Mouse (Mus musculus) heart, embryonic 11.5 days (tissue): ENCODE results near the gene Aip. TPM values are rescaled to one million over a fixed set of nuclear protein-coding genes. Genes with fewer than 3 reads are reported as not detected.
A peak's percentile ranks its signal among the peaks of the same experiment; 100 is the strongest.

ENCODE experiments used
- ATAC-seq: fragments of 200-750 bp; cut with Nextera tagmentation; replicated peaks from 2 replicates; pipeline ENCODE4 v1.8.0; 2017; ENCODE audit warnings: moderate library complexity; ENCODE audit not compliant: insufficient number of reproducible peaks, low FRiP score, low TSS enrichment
- H3K27ac ChIP-seq: fragments of 300-500 bp; sonication (generic); 2 replicates; pipeline ENCODE4 v1.5.1; 2014; ENCODE audit warnings: mild to moderate bottlenecking, low read depth, low read length
- H3K27me3 ChIP-seq: fragments of 300-500 bp; sonication (generic); 2 replicates; pipeline ENCODE4 v1.6.1; 2014; ENCODE audit warnings: mild to moderate bottlenecking, low read length, mixed read lengths; ENCODE audit not compliant: control insufficient read depth, insufficient read depth
- H3K36me3 ChIP-seq: fragments of 300-500 bp; sonication (generic); 2 replicates; pipeline ENCODE4 v1.6.1; 2014; ENCODE audit warnings: mild to moderate bottlenecking, low read length, moderate library complexity, mixed read lengths; ENCODE audit not compliant: control insufficient read depth, insufficient read depth
- H3K4me1 ChIP-seq: fragments of 300-500 bp; sonication (generic); 2 replicates; pipeline ENCODE4 v1.6.1; 2014; ENCODE audit warnings: low read length; ENCODE audit not compliant: control insufficient read depth, insufficient read depth
- H3K4me2 ChIP-seq: fragments of 300-500 bp; sonication (generic); 2 replicates; pipeline ENCODE4 v1.6.1; 2014; ENCODE audit warnings: mild to moderate bottlenecking, moderate library complexity
- H3K4me3 ChIP-seq: fragments of 300-500 bp; sonication (generic); 2 replicates; pipeline ENCODE4 v1.5.1; 2014; ENCODE audit warnings: low read depth, low read length
- H3K9ac ChIP-seq: fragments of 300-500 bp; sonication (generic); 2 replicates; pipeline ENCODE4 v1.6.1; 2014; ENCODE audit warnings: mild to moderate bottlenecking, low read depth, low read length, moderate library complexity
- H3K9me3 ChIP-seq: fragments of 300-500 bp; sonication (generic); replicated peaks from 2 replicates; pipeline ENCODE4 v1.6.1; 2016; ENCODE audit warnings: low read length; ENCODE audit not compliant: control insufficient read depth
- WGBS: fragments of 180-500 bp; shearing (Covaris S2); extraction: QIAGEN DNeasy Blood & Tissue Kit; methylation state at CpG from one replicate; pipeline ENCODE4 v1.1.7; 2014; ENCODE audit not compliant: insufficient replicate concordance; 5-methylcytosine and 5-hydroxymethylcytosine counted together
- polyA plus RNA-seq: library from polyadenylated mRNA; unstranded; fragments of >200 nt; fragmentation: Nextera tagmentation; extraction: Ambion mirVana; gene quantifications from 2 replicates; pipeline ENCODE4 v1.2.1, GENCODE M21; 2014

Gene Aip
- polyA plus RNA-seq, 1 experiment from 2014 or later: 91.4 TPM

GRCm38 (mm10) chr19:4103792-4104191 is 21.9 kb downstream of the Aip start:
- no peak overlapping the region for H3K9ac ChIP-seq
- ATAC-seq: no peak

GRCm38 (mm10) chr19:4103294-4103693 is 22.4 kb downstream of the Aip start:
- ATAC-seq: no peak

More at GRCm38 (mm10) chr19:4103792-4104191, 21.9 kb downstream of the Aip start:
- Histone ChIP-seq H3K9me3 (no peaks in the 10 kb centered on the region), H3K4me1 (peaks cover 15% of the 10 kb centered on the region), H3K27ac (no peak overlapping the region), H3K4me2 (no peak overlapping the region), H3K27me3 (peaks cover 34% of the 10 kb centered on the region), H3K36me3 (no peaks in the 10 kb centered on the region), H3K4me3 (no peak overlapping the region)
- 44% methylated on average over 3 of the region's 3 CpGs for WGBS

GRCm38 (mm10) chr19:4102626-4103025 is 23.0 kb downstream of the Aip start:
- H3K4me1 ChIP-seq: peaks cover 23% of the 10 kb centered on the region
- no peak overlapping the region for H3K4me2 ChIP-seq
- H3K9ac ChIP-seq: no peak overlapping the region
- H3K9me3 ChIP-seq: no peaks in the 10 kb centered on the region
- WGBS: 84% methylated on average over 12 of the region's 12 CpGs
- no peak for ATAC-seq
- no peak overlapping the region for H3K4me3 ChIP-seq
- H3K27ac ChIP-seq: no peak overlapping the region
- H3K27me3 ChIP-seq: peaks cover 34% of the 10 kb centered on the region
- H3K36me3 ChIP-seq: no peaks in the 10 kb centered on the region

More at GRCm38 (mm10) chr19:4103294-4103693, 22.4 kb downstream of the Aip start:
- H3K4me1 ChIP-seq: peaks cover 18% of the 10 kb centered on the region
- H3K36me3 ChIP-seq: no peaks in the 10 kb centered on the region
- H3K9me3 ChIP-seq: no peaks in the 10 kb centered on the region
- H3K4me2 ChIP-seq: no peak overlapping the region
- H3K27me3 ChIP-seq: peaks cover 34% of the 10 kb centered on the region
- no peak overlapping the region for H3K9ac ChIP-seq
- WGBS: 92% methylated on average over 18 of the region's 18 CpGs
- H3K27ac ChIP-seq: no peak overlapping the region
- H3K4me3 ChIP-seq: no peak overlapping the region

- WGBS: 79% methylated on average over 2 of the region's 2 CpGs
- Histone ChIP-seq H3K36me3 (no peaks in the 10 kb centered on the region), H3K9me3 (no peaks in the 10 kb centered on the region), H3K4me3 (no peak overlapping the region), H3K9ac (no peak overlapping the region), H3K27me3 (peaks cover 34% of the 10 kb centered on the region), H3K4me2 (no peak overlapping the region), H3K27ac (no peak overlapping the region), H3K4me1 (peaks cover 25% of the 10 kb centered on the region)
- ATAC-seq: no peak
These were observed 23.6 kb downstream of the Aip start for GRCm38 (mm10) chr19:4102049-4102448.

GRCm38 (mm10) chr19:4101466-4101865 is 24.2 kb downstream of the Aip start:
- Histone ChIP-seq H3K36me3 (no peaks in the 10 kb centered on the region), H3K27me3 (peaks cover 34% of the 10 kb centered on the region), H3K9me3 (no peaks in the 10 kb centered on the region), H3K27ac (no peak overlapping the region), H3K4me1 (peaks cover 27% of the 10 kb centered on the region), H3K4me2 (no peak overlapping the region; the same call in 1 of the 2 replicates), H3K9ac (no peak overlapping the region), H3K4me3 (no peak overlapping the region)
- no peak for ATAC-seq
- 65% methylated on average over 6 of the region's 6 CpGs for WGBS

- H3K27ac ChIP-seq: no peak overlapping the region
- WGBS: 1% methylated on average over 52 of the region's 52 CpGs
- H3K9ac ChIP-seq: peak overlapping the region; percentile 70
- peaks cover 30% of the 10 kb centered on the region for H3K4me1 ChIP-seq
- H3K9me3 ChIP-seq: no peaks in the 10 kb centered on the region
- peak overlapping the region; percentile 92 for H3K4me2 ChIP-seq
- H3K27me3 ChIP-seq: peaks cover 34% of the 10 kb centered on the region
- no peaks in the 10 kb centered on the region for H3K36me3 ChIP-seq
- ATAC-seq: no peak
- H3K4me3 ChIP-seq: peak overlapping the region; percentile 52
These were observed 24.9 kb downstream of the Aip start for GRCm38 (mm10) chr19:4100718-4101261.

GRCm38 (mm10) chr19:4099837-4100717 is 25.6 kb downstream of the Aip start, which contains the start of gene Pitpnm1:
Gene Pitpnm1, plus strand, starts transcription at chr19:4099998.
- ATAC-seq: peak; percentile 27; the same call in 1 of the 2 replicates

GRCm38 (mm10) chr19:4099056-4099455 is 26.6 kb downstream of the Aip start:
- Histone ChIP-seq H3K27ac (no peak overlapping the region), H3K4me2 (peak overlapping the region; percentile 92), H3K4me3 (no peak overlapping the region), H3K36me3 (no peaks in the 10 kb centered on the region), H3K9ac (no peak overlapping the region), H3K27me3 (peaks cover 34% of the 10 kb centered on the region), H3K9me3 (no peaks in the 10 kb centered on the region), H3K4me1 (peaks cover 30% of the 10 kb centered on the region)
- no peak for ATAC-seq
- 11% methylated on average over 9 of the region's 9 CpGs for WGBS

More at GRCm38 (mm10) chr19:4099837-4100717, 25.6 kb downstream of the Aip start, which contains the start of gene Pitpnm1:
- no peaks in the 10 kb centered on the region for H3K36me3 ChIP-seq
- peak within 1 kb of the TSS; percentile 92 for H3K4me2 ChIP-seq
- H3K9ac ChIP-seq: peak within 1 kb of the TSS; percentile 70
- H3K4me1 ChIP-seq: peaks cover 30% of the 10 kb centered on the region
- peak within 1 kb of the TSS; percentile 52 for H3K4me3 ChIP-seq
- peaks cover 34% of the 10 kb centered on the region for H3K27me3 ChIP-seq
- H3K9me3 ChIP-seq: no peaks in the 10 kb centered on the region
- no peak within 1 kb of the TSS for H3K27ac ChIP-seq
- WGBS: under 1% methylated on average over 53 of the region's 53 CpGs
